Mouse (Mus musculus) kidney, postnatal 10 days (tissue): ENCODE results near the gene Snapc2.

Experiments used
- DNase-seq: peaks from one replicate; pipeline ENCODE4 v3.0.0; 2021; ENCODE audit warnings: mixed read lengths

Gene Snapc2

GRCm38 (mm10) chr8:4269609-4270008 lies 16.7 kb downstream of the Snapc2 start:
- no peak for DNase-seq

GRCm38 (mm10) chr8:4275275-4276110 lies 22.6 kb downstream of the Snapc2 start, which contains the start of gene Timm44:
Gene Timm44 (minus strand): TSS chr8:4275913.
- DNase-seq = peak; percentile 98

- no peak for DNase-seq
Measured at GRCm38 (mm10) chr8:4276111-4276465, 23.2 kb downstream of the Snapc2 start.

- DNase-seq = no peak
Measured at GRCm38 (mm10) chr8:4292738-4293137, 39.9 kb downstream of the Snapc2 start.

GRCm38 (mm10) chr8:4297822-4298221 lies 44.9 kb downstream of the Snapc2 start:
- DNase-seq = no peak

- no peak for DNase-seq
Measured at GRCm38 (mm10) chr8:4304124-4304547, 51.3 kb downstream of the Snapc2 start.
